Mouse (Mus musculus) hindbrain, embryonic 13.5 days (tissue): ENCODE measurements around the gene Ier5. TPM values are rescaled to one million over a fixed set of nuclear protein-coding genes. Genes with fewer than 3 reads are reported as not detected.

ENCODE experiments used
- ATAC-seq: fragments of 200-750 bp; cut with Nextera tagmentation; 2 replicates; pipeline ENCODE4 v1.8.0; 2017; ENCODE audit warnings: moderate TSS enrichment; ENCODE audit not compliant: low FRiP score
- H3K27ac ChIP-seq: fragments of 300-500 bp; sonication (generic); 2 replicates; pipeline ENCODE4 v1.5.1; 2015; ENCODE audit warnings: inconsistent platforms, mild to moderate bottlenecking, moderate library complexity
- H3K27me3 ChIP-seq: fragments of 300-500 bp; sonication (generic); 2 replicates; pipeline ENCODE4 v1.6.1; 2015; ENCODE audit warnings: mild to moderate bottlenecking, inconsistent platforms
- H3K36me3 ChIP-seq: fragments of 300-500 bp; sonication (generic); 2 replicates; pipeline ENCODE4 v1.6.1; 2015; ENCODE audit warnings: mild to moderate bottlenecking, inconsistent platforms
- H3K4me1 ChIP-seq: fragments of 300-500 bp; sonication (generic); replicated peaks from 2 replicates; pipeline ENCODE4 v1.6.1; 2015; ENCODE audit warnings: inconsistent platforms
- H3K4me2 ChIP-seq: fragments of 300-500 bp; sonication (generic); 2 replicates; pipeline ENCODE4 v1.6.1; 2015; ENCODE audit warnings: inconsistent platforms, mild to moderate bottlenecking, moderate library complexity
- H3K4me3 ChIP-seq: fragments of 300-500 bp; sonication (generic); 2 replicates; pipeline ENCODE4 v1.5.1; 2015; ENCODE audit warnings: mild to moderate bottlenecking, inconsistent platforms
- H3K9ac ChIP-seq: fragments of 300-500 bp; sonication (generic); 2 replicates; pipeline ENCODE4 v1.6.1; 2015; ENCODE audit warnings: mild to moderate bottlenecking, inconsistent platforms
- H3K9me3 ChIP-seq: fragments of 300-500 bp; sonication (generic); 2 replicates; pipeline ENCODE4 v1.6.1; 2016; ENCODE audit warnings: inconsistent platforms
- WGBS: fragments of 180-500 bp; shearing (Covaris S2); methylation state at CpG from one replicate; pipeline ENCODE4 v1.1.7; 2015; 5-methylcytosine and 5-hydroxymethylcytosine counted together
- polyA plus RNA-seq: library from polyadenylated mRNA; unstranded; fragments of >200 nt; fragmentation: Nextera tagmentation; extraction: Ambion mirVana; gene quantifications from 2 replicates; pipeline ENCODE4 v1.2.1, GENCODE M21; 2015

Ier5 gene
- polyA plus RNA-seq, 1 experiment from 2014 or later, result 8.8 TPM

DNA sequence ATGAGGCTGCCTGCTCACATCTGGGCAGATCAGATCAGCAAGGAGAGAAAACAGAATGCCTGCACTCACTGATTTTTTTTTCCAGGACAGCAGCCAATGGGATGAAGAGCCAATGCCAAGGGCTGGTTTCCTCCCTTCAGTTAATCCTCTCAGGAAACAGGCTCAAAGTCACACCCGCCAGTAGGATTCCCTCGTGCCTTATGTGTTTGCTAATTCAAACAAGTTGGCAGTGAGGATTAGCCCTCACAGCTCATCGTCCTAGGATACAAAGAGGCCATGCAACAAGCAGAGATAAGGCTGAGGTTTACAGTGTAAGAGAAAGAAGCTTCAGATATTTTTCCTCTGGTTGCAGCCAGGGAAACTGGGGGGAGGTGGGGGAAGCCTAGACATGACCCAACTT is 14.5 kb upstream of the Ier5 start:
- 31% methylated on average over 3 of the region's 3 CpGs for WGBS

DNA sequence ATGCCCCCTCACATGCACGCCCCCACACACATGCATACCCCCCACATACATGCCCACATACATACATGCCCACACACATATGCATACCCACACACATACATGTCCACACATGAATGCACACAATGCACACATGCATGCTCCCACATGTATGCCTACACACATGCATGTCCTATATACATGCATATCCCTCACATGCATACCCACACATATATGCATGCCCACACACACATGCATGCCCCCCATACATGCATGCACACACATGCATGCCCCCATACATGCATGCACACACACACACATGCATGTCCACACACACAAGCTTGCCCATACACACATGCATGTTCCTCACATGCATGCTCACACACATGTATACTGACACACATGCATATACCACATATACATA is 13.4 kb upstream of the Ier5 start:
- Histone ChIP-seq H3K27ac (no peak overlapping the region), H3K4me3 (no peak overlapping the region), H3K9ac (no peak overlapping the region), H3K4me1 (peaks cover 33% of the 10 kb centered on the region), H3K27me3 (peaks cover 9% of the 10 kb centered on the region; the same call in 1 of the 2 replicates), H3K9me3 (no peaks in the 10 kb centered on the region), H3K36me3 (no peaks in the 10 kb centered on the region), H3K4me2 (no peak overlapping the region)
- WGBS, result 100% methylated on average over 1 of the region's 1 CpGs
- no peak for ATAC-seq

More for the DNA sequence above, 14.5 kb upstream of the Ier5 start:
- no peaks in the 10 kb centered on the region for H3K9me3 ChIP-seq
- no peak overlapping the region for H3K4me3 ChIP-seq
- H3K4me2 ChIP-seq, result no peak overlapping the region
- no peak overlapping the region for H3K9ac ChIP-seq
- H3K36me3 ChIP-seq, result no peaks in the 10 kb centered on the region
- H3K27me3 ChIP-seq, result peaks cover 9% of the 10 kb centered on the region; the same call in 1 of the 2 replicates
- ATAC-seq, result no peak
- H3K4me1 ChIP-seq, result peaks cover 23% of the 10 kb centered on the region
- H3K27ac ChIP-seq, result no peak overlapping the region

DNA sequence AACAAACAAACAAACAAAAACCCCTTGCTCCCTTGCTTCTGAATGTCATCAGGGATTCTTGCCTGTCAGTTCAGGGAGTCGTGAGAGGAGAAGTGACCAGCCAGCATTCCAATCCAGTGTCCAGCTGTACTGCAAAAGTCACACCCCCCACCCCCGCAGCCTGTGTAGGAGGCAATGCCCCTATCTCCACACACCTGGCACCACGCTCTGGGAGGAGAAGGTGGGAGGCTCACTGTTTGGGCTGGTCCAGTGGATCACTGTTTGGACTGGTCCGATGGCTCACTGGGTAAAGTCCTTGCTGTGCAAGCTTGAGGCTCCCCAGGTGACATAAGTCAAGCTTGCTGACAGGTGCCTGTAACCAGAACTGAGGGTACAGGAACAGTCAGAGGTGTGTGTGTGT is 12.7 kb upstream of the Ier5 start:
- 60% methylated on average over 4 of the region's 4 CpGs for WGBS
- Histone ChIP-seq H3K36me3 (no peaks in the 10 kb centered on the region), H3K9me3 (no peaks in the 10 kb centered on the region), H3K4me3 (no peak overlapping the region), H3K27ac (no peak overlapping the region), H3K4me1 (peaks cover 34% of the 10 kb centered on the region), H3K9ac (no peak overlapping the region), H3K27me3 (peaks cover 9% of the 10 kb centered on the region; the same call in 1 of the 2 replicates), H3K4me2 (no peak overlapping the region)
- no peak for ATAC-seq

DNA sequence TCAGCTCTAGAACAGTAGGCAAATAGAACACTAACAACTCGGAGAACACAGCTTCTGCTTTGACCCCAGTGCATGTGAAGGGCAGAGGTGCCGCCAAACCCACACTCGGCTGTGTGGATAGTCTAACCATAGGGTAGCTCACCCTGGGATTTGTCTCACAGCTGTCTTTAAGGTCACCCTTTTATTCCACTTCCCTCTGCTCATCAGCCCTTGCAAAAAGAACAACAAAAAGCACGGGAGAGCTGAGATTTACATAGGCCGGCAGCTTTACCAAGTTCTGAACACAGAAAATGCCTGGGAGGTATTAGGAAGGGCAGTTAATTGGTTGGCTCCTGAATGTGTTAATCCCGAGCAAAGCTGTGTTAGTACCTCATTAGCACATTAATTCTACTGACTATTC is 12.1 kb upstream of the Ier5 start:
- ATAC-seq, result no peak
- no peak overlapping the region for H3K27ac ChIP-seq
- H3K4me2 ChIP-seq, result no peak overlapping the region
- H3K9ac ChIP-seq, result no peak overlapping the region
- no peaks in the 10 kb centered on the region for H3K9me3 ChIP-seq
- H3K36me3 ChIP-seq, result no peaks in the 10 kb centered on the region
- H3K27me3 ChIP-seq, result peaks cover 9% of the 10 kb centered on the region; the same call in 1 of the 2 replicates
- no peak overlapping the region for H3K4me3 ChIP-seq
- WGBS, result 18% methylated on average over 6 of the region's 6 CpGs
- H3K4me1 ChIP-seq, result peaks cover 34% of the 10 kb centered on the region

DNA sequence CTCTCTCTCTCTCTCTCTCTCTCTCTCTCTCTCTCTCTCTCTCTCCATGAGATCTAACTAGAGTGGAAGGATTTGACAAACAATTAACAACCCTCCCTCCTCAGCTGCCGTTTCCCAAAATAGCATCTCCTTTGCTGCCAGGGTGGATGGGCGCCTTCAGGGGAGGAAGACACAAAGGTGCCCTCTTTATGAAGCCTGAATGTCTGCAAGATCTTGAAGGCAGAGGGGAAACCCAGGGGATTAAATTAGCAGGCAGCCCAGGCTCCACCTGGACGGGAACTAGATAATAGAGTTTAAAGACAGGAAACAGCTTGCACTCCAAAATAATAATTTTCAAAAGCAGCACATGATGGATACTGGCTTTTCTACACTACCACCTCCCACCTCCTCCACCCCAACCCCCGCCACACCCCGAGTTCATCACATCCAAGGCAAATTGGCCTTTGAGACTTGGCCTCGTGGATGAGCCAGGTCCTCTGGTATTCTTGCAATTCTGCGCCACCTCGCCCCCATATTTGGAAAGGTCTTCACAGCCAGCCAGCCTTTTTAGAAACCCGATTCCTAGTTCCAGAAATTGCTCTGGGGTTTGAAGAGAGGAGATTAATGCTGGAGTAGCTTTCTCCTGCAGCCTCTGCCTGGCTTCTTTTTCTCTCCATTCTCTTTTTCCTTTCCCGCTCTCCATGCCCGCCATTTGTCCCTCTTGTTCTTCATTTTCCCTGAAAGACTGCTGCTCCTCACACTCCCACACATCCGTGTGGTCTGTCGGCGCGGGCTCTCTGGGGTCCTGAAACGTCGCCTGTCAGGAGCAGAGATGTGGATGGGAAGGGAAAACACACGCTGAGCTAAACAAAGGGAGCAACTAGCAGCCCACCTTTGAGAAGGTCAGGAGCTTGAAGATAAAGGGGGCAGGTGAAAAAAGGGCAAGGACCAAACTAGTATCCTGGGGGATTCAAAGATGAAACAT is 10.2 kb upstream of the Ier5 start:
- Histone ChIP-seq H3K27me3 (peaks cover 9% of the 10 kb centered on the region; the same call in 1 of the 2 replicates), H3K4me1 (peaks cover 34% of the 10 kb centered on the region), H3K9ac (peak overlapping the region; percentile 35), H3K4me2 (peak overlapping the region; percentile 22; the same call in 1 of the 2 replicates), H3K4me3 (no peak overlapping the region), H3K36me3 (no peaks in the 10 kb centered on the region), H3K9me3 (no peaks in the 10 kb centered on the region), H3K27ac (peak overlapping the region; percentile 36)
- ATAC-seq, result no peak
- WGBS, result 25% methylated on average over 18 of the region's 18 CpGs

DNA sequence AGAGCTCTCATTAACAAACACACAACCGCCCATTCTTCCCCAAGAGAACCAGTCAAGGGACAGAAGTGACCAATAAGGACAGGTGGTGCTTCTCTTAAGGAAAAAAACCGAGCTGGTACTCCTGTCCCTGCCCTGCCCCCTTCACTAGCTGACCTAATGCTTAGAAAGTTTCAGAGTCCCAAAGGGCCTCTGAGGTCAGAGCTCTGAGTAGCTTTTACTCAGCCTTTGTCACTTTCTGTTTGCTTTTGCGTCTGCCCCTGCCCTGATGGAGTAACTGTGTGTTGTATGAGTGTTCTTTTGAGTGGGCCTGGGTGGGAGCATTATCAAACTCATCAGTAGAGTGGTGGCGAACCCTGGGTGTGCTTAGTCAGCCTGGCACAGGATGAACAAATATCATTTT is 9.0 kb upstream of the Ier5 start:
- no peak overlapping the region for H3K4me2 ChIP-seq
- H3K4me3 ChIP-seq, result no peak overlapping the region
- H3K9ac ChIP-seq, result no peak overlapping the region
- H3K9me3 ChIP-seq, result no peaks in the 10 kb centered on the region
- ATAC-seq, result no peak
- H3K4me1 ChIP-seq, result peaks cover 34% of the 10 kb centered on the region
- whole genome bisulfite sequencing, result 38% methylated on average over 4 of the region's 4 CpGs
- no peaks in the 10 kb centered on the region for H3K36me3 ChIP-seq
- peaks cover 9% of the 10 kb centered on the region; the same call in 1 of the 2 replicates for H3K27me3 ChIP-seq
- no peak overlapping the region for H3K27ac ChIP-seq

DNA sequence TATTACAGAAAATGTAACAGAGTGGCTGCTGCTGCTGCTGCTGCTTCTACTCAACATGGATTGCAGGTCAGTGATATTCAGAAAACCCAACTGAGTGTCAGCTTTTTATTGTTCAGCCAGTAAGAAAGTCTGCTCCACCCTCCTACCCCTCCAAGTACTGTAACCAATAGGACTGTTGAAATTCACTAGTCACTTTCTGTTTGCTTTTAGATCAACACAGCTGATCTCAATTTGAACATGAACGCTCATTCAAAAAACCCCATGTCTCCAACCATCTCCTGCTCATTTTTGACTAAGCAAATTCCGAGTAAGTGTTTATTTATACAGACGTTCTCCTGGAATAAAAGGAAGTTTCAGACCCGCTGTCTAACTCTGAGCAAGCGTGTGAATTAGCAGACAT is 8.4 kb upstream of the Ier5 start:
- H3K9ac ChIP-seq, result no peak overlapping the region
- H3K4me1 ChIP-seq, result peaks cover 34% of the 10 kb centered on the region
- H3K27ac ChIP-seq, result no peak overlapping the region
- H3K4me3 ChIP-seq, result no peak overlapping the region
- H3K36me3 ChIP-seq, result no peaks in the 10 kb centered on the region
- H3K27me3 ChIP-seq, result peaks cover 9% of the 10 kb centered on the region; the same call in 1 of the 2 replicates
- WGBS, result 55% methylated on average over 5 of the region's 5 CpGs
- no peaks in the 10 kb centered on the region for H3K9me3 ChIP-seq
- H3K4me2 ChIP-seq, result no peak overlapping the region
- no peak for ATAC-seq

DNA sequence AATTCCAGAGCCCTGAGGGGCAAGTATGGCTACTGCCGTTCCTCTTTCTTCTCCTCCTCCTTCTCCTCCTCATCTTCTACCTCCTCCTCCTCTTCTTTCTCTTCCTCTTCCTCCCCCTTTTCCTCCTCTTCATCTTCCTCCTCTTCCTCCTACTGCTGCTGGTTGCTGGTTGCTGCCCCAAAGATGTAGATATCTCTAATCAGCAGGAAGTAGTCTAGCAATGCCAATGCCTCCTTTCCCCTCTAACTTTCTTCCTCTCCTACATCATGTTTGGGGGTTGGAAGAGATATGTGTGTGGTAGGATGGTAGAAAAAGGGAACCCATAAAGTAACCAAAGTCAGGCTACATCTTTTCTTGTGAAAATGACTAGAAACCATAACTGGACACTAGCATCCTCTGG is 6.9 kb upstream of the Ier5 start:
- WGBS, result 81% methylated on average over 1 of the region's 1 CpGs

DNA sequence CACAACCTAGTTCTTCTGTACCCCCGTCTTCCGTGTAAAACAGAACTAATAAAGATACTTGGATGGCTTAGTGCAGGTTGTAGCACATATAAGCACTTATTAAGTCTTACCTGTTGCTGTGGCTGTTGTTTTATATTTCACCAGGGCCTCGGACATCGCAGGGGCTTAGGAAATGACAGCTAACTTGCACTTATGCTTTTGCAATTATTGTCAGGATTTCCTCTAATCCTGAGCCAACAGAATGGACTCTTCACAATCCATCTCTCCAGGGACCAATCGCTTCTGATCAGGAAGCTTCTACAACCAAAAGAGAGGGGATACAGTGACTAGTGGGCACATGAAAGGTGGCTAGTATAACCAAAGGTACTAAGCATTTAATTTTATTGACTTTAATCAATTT is 4.6 kb upstream of the Ier5 start:
- Histone ChIP-seq H3K4me2 (no peak overlapping the region), H3K27me3 (no peaks in the 10 kb centered on the region), H3K27ac (no peak overlapping the region), H3K4me3 (no peak overlapping the region), H3K36me3 (no peaks in the 10 kb centered on the region), H3K9ac (no peak overlapping the region), H3K4me1 (peaks cover 15% of the 10 kb centered on the region), H3K9me3 (no peaks in the 10 kb centered on the region)
- ATAC-seq, result no peak
- WGBS, result 93% methylated on average over 5 of the region's 5 CpGs

More for the DNA sequence above, 6.9 kb upstream of the Ier5 start:
- H3K9ac ChIP-seq, result no peak overlapping the region
- no peaks in the 10 kb centered on the region for H3K9me3 ChIP-seq
- no peaks in the 10 kb centered on the region for H3K36me3 ChIP-seq
- no peak overlapping the region for H3K27ac ChIP-seq
- ATAC-seq, result no peak
- H3K4me2 ChIP-seq, result no peak overlapping the region
- H3K4me3 ChIP-seq, result no peak overlapping the region
- H3K27me3 ChIP-seq, result 0 out of 2 replicates have a peak, but pooled peaks cover 1% of the 10 kb centered on the region
- H3K4me1 ChIP-seq, result peaks cover 26% of the 10 kb centered on the region

DNA sequence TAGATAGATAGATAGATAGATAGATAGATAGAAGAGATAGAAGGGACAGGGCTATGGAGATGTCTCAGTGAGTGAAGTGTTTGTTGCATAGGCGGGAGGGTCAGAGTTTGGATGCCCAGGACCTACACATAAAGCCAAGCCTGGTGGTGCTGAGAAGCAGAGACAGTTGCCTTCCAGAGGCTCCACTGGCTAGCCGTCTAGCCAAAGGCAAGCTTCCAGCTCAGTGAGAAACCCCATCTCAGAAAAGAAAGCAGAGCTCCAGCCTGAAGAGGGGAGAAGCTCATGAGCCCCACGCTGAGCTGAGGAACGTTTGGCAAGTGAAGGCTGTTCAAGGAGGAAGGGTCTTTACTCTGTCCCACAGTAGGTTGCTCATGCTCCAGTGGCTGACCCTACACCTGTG is 3.2 kb upstream of the Ier5 start:
- WGBS, result 69% methylated on average over 4 of the region's 4 CpGs
- no peaks in the 10 kb centered on the region for H3K9me3 ChIP-seq
- H3K4me2 ChIP-seq, result no peak overlapping the region
- ATAC-seq, result no peak
- no peak overlapping the region for H3K4me3 ChIP-seq
- no peak overlapping the region for H3K27ac ChIP-seq
- H3K9ac ChIP-seq, result no peak overlapping the region
- H3K27me3 ChIP-seq, result no peaks in the 10 kb centered on the region
- H3K4me1 ChIP-seq, result peaks cover 6% of the 10 kb centered on the region
- H3K36me3 ChIP-seq, result no peaks in the 10 kb centered on the region

DNA sequence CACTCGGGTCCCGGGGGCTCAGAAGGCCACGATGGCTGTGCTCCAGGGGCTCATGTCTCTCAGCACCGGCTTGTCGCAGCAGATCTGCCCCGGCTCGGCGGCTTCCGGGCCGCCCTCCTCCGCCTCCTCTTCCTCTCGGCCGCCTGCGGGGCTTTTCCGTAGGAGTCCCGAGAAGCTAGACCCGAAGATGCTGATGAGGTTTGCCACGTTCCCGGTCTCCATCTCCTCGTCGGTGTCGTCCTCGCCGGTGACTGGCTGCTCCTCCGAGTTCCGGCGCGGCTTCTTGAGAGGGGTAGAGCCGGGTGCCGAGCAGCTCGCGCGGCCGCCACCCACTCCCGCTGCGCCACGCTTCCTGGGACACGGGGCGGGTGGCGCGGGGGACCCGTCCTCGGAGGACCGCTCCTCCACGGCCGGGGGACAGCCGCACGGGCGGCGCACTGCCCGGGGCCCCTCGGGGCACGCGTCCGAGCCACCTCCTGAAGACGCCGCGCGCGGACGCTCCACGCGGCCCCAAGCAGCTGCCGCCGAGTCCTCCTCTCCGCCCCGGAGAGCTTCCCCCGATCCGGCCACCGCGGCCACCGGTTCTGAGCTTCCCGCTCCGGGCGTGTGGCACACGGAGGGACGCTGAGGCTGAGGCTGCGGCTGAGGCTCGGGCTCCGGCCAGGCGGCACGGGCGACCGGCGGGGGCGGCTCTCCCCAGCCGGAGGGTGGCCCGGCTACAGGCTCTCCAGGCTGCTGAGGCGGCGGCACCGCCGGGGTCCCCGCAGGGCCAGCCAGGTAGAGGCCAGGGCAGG is 753 bp downstream of the Ier5 start:
- Histone ChIP-seq H3K4me3 (peak overlapping the region; percentile 99), H3K36me3 (no peaks in the 10 kb centered on the region), H3K9me3 (no peaks in the 10 kb centered on the region), H3K27me3 (no peaks in the 10 kb centered on the region), H3K27ac (peak overlapping the region; percentile 90), H3K4me2 (peak overlapping the region; percentile 85), H3K4me1 (peaks cover 29% of the 10 kb centered on the region), H3K9ac (peak overlapping the region; percentile 100)
- ATAC-seq, result peak; percentile 65
- WGBS, result under 1% methylated on average over 92 of the region's 93 CpGs

DNA sequence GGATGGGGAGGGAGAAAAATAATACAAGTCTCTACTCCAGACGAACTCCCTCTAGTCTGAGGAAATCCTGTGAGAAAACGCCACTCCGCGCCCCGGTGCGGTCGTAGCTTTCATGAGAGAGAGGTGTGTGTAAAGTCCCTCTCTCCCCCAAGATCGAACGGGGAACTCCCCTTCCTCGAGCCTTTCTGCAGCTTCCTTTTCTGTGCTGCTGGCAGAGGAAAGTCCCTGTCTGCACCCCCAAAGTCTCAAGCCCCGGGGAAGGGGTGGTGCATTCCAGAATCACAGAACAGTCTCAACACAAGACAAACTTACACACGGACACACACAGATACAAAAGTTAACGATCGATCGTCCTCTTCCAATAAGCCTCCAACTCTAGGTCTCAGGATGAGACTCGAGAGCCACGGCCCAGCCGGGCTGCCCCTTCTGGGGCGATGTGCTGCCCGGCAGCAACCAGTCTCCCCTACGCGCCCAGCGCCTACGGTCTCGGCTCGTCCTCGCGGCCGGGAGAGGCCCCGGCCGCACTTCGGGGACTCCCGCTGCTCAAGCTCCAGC is 1.4 kb downstream of the Ier5 start:
- peaks cover 36% of the 10 kb centered on the region for H3K4me1 ChIP-seq
- no peak for ATAC-seq
- H3K4me3 ChIP-seq, result peak overlapping the region; percentile 99
- H3K9ac ChIP-seq, result peak overlapping the region; percentile 100
- H3K27ac ChIP-seq, result peak overlapping the region; percentile 90
- no peaks in the 10 kb centered on the region for H3K9me3 ChIP-seq
- under 1% methylated on average over 33 of the region's 33 CpGs for WGBS
- H3K27me3 ChIP-seq, result no peaks in the 10 kb centered on the region
- H3K36me3 ChIP-seq, result no peaks in the 10 kb centered on the region
- H3K4me2 ChIP-seq, result peak overlapping the region; percentile 85
